Mouse (Mus musculus) liver, postnatal 0 days (tissue): ENCODE data around the gene H2-Ob.

ENCODE experiments used
- CTCF ChIP-seq: sonication (generic); IDR thresholded peaks from 2 replicates; pipeline ENCODE4 v1.5.1; 2016; ENCODE audit warnings: antibody characterized with exemption, low read depth
- EP300 ChIP-seq: IDR thresholded peaks from 2 replicates; pipeline ENCODE4 v1.6.1; 2016; ENCODE audit warnings: antibody characterized with exemption, low read depth, mild to moderate bottlenecking

GRCm38 (mm10) chr17:34234926-34235325, 3.8 kb upstream of the H2-Ob start:
- TF ChIP-seq CTCF (peak; percentile 95), EP300 (no peak)
